Mouse (Mus musculus) ZHBTc4 (cell line): ENCODE data around the gene Cd8b1.

Source experiments
- DNase-seq: peaks from one replicate; pipeline ENCODE4 v3.0.0-alpha.2; 2011; ENCODE audit warnings: low read depth, low spot score

Gene Cd8b1

GRCm38 (mm10) chr6:71348006-71348405 lies 25.4 kb downstream of the Cd8b1 start:
- DNase-seq, result peak; percentile 55

GRCm38 (mm10) chr6:71351201-71351600 lies 28.6 kb downstream of the Cd8b1 start:
- no peak for DNase-seq

GRCm38 (mm10) chr6:71352201-71352600 lies 29.6 kb downstream of the Cd8b1 start:
- DNase-seq, result no peak

GRCm38 (mm10) chr6:71352866-71353427 lies 30.4 kb downstream of the Cd8b1 start:
- no peak for DNase-seq

GRCm38 (mm10) chr6:71353722-71354121 lies 31.1 kb downstream of the Cd8b1 start:
- DNase-seq, result no peak

- no peak for DNase-seq
These were observed 34.9 kb downstream of the Cd8b1 start for GRCm38 (mm10) chr6:71357493-71357892.

- DNase-seq, result no peak
These were observed 37.6 kb downstream of the Cd8b1 start for GRCm38 (mm10) chr6:71360221-71360620.

- no peak for DNase-seq
These were observed 38.2 kb downstream of the Cd8b1 start for GRCm38 (mm10) chr6:71360751-71361150.

- DNase-seq, result no peak
These were observed 38.6 kb downstream of the Cd8b1 start for GRCm38 (mm10) chr6:71361156-71361670.

GRCm38 (mm10) chr6:71363995-71364394 lies 41.4 kb downstream of the Cd8b1 start:
- no peak for DNase-seq

GRCm38 (mm10) chr6:71369416-71369815 lies 46.8 kb downstream of the Cd8b1 start:
- DNase-seq, result no peak

GRCm38 (mm10) chr6:71371085-71371605 lies 48.6 kb downstream of the Cd8b1 start:
- no peak for DNase-seq

GRCm38 (mm10) chr6:71372041-71372720 lies 49.6 kb downstream of the Cd8b1 start:
- DNase-seq, result no peak

GRCm38 (mm10) chr6:71373249-71373775 lies 50.7 kb downstream of the Cd8b1 start, which contains the start of gene Cd8a:
Gene Cd8a, plus strand, starts transcription at chr6:71373427.
- DNase-seq, result no peak

- DNase-seq, result no peak
These were observed 51.8 kb downstream of the Cd8b1 start for GRCm38 (mm10) chr6:71374311-71374829.

GRCm38 (mm10) chr6:71374921-71375320 lies 52.3 kb downstream of the Cd8b1 start:
- DNase-seq, result no peak

GRCm38 (mm10) chr6:71376711-71377110 lies 54.1 kb downstream of the Cd8b1 start:
- no peak for DNase-seq

GRCm38 (mm10) chr6:71381654-71382053 lies 59.1 kb downstream of the Cd8b1 start:
- no peak for DNase-seq
